Mouse (Mus musculus): ENCODE results near the gene Ccnf. TPM values are rescaled to one million over a fixed set of nuclear protein-coding genes. Genes with fewer than 3 reads are reported as not detected.
A peak's percentile ranks its signal among the peaks of the same experiment; 100 is the strongest.

Ccnf gene
- total RNA-seq, 2 experiments from 2014 or later = 9.1 to 9.8 TPM

DNA sequence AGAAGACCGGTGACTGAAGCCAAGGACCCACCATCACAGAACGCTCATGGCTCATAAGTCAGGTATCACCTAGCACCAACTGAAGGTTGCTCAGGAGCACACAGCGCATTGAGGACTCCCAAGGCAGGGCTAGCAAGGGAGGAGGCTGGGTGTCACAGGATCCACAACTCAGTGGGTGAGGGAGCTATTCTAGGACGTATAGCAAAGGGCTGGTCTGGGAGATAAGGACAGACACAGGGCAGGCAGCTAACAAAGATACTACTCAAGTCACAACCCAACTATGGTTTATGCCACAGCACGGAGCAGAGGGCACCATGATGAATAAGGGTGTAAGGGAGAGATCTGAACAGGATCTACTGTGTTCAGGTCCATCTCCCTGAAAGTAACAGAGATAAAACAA lies 25.4 kb downstream of the Ccnf start:
- DNase-seq = no peak
- intact Hi-C loops (cut with DNase I) = no loop called here

DNA sequence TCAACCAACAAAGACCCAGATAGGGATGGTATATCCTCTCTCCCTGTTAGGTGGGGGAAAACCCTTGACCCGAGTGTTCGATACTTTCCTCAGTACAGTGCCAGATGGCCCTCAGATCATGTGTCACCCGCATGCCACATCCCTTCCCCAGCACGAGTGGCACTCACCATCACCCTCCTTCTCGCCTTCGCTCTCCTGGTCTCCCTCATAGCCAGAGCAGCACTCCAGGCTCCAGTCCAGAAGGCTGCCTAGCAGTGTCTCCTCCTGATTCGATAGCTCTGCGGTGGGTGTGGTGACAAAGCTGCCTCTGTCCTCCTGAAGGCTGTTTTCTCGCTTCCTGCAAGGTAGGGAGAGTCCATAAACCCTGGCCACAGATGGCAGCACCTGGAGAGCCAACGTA lies 26.5 kb downstream of the Ccnf start:
- DNase-seq = no peak
- intact Hi-C loops (cut with DNase I) = no loop called here

DNA sequence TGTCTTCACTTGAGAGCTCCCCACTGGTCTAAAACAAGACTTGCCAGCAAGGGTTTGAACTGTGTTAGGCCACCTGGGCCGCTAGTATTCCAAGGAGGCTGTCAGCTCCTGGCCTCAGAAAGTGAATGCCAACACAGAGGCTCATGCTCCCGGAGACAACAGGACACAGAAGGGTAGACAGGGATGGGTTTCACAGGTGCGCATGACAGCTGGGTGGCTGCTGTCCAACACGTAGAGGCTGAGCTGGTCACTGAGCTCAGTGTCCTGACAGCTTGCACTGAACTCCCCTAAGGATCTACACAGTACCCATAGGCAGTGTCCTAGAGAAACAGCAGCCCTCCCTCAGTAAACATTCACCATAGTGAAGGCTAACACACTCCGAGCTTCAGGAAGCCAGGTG lies 27.8 kb downstream of the Ccnf start:
- intact Hi-C loops (cut with DNase I) = no loop called here
- no peak for DNase-seq

DNA sequence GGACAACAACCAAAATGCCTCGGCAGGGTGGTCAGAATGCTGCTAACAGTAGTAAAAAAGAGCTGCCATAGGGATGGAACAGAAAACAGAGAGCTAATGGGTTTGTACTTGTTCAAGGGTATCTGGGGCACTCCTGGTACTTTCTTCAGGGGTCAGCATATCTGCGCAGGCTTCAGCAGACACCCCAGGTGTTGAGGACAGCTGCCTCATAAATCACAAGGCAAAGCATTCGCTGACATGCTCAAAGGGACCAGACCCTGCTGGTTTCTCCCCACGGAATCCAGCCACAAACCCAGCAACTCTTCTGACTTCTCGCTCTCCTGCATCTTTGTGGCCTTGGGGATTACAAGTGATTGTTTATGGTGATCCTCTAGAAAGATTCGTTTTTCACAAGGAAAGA lies 28.6 kb downstream of the Ccnf start:
- intact Hi-C loops (cut with DNase I) = no loop called here
- DNase-seq = no peak

DNA sequence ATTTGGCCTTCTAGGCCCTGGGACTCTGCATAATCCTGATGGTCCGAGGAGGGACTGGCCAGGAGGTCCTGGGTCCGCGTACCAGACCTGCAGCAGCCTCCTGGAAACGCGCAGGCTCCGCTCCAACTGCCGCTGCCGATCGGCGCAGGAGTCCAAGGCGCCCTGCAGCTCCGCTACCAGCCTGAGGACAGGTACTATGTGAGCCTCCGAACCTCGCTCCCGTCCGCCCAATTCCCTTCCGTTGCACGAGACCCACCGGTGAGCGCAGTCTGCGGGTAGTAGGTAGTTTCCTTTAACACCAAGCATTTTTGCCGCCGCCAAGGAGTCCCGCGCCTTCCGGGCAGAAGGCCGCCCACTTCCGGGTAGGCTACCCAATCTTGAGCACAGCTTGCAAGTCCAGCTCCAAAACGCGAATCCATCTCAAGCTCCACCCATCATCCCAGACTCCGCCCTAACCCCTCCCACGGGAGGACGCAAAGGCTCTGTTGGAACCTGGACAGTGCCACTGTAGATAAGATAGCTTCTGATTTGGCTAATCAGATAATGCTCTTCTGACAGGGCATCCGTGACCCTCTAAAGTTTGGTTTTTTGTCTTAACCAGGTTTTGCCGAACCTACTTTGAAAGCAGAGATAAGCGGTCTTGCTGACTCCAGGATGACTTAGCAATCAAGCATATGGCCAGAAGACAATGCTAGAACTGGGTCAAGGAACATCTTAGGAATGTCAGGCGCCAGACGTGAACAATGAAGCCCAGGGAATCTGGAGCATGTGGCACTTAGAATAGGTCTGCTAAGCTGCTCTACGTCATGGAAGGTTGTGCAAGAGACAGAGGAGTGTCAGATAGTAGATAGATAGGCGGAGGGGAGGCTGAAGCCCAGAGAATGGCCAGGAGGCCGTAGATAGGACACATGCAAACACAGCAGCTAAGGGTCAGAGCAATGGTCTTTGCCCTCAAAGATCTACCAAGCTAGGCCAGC lies 30.6 kb downstream of the Ccnf start, which contains the start of gene Tedc2:
Gene Tedc2 (minus strand): TSS at position 417 of the 977 bp plus-strand sequence.
- intact Hi-C loops (cut with DNase I) = no loop called here
- peak; percentile 91 for DNase-seq

DNA sequence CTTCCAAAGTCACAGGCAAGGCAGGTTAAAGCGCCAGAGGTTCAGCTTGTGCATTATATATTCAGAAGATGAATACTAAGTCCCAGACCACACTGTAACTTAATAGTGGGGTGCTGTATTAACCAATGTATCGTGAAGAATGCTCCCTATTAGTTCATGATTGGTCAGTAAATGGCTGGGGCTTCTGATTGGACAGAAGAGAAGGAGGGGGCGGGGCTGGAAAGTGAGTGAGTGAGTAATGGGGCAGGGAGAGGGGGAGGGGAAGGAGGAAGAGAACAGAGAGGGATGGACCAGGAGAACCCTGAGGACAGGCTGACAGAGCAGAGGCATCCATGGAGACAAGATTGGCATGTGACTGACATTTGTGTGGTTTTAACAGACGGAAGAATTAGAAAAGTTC lies 34.4 kb downstream of the Ccnf start:
- no peak for DNase-seq
- intact Hi-C loops (cut with DNase I) = no loop called here

DNA sequence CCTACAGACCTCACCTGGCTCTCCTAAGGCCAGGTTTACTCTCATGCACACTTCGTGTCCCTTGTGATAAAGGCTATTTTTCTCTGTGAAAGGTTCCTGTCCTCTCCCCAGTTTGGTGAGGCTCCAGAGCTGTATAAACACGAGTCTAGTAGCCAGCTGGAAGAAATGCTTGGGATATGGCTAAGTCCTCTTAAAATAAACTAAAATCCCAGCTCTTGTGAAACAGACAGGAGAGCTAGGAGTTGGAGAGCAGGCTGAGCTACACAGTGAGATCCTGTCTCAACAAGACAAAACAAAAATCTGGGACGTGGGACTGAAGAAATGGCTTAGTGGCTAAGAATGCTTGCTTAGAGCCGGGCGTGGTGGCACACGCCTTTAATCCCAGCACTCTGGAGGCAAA lies 38.1 kb downstream of the Ccnf start:
- intact Hi-C loops (cut with DNase I) = no loop called here
- DNase-seq = no peak

DNA sequence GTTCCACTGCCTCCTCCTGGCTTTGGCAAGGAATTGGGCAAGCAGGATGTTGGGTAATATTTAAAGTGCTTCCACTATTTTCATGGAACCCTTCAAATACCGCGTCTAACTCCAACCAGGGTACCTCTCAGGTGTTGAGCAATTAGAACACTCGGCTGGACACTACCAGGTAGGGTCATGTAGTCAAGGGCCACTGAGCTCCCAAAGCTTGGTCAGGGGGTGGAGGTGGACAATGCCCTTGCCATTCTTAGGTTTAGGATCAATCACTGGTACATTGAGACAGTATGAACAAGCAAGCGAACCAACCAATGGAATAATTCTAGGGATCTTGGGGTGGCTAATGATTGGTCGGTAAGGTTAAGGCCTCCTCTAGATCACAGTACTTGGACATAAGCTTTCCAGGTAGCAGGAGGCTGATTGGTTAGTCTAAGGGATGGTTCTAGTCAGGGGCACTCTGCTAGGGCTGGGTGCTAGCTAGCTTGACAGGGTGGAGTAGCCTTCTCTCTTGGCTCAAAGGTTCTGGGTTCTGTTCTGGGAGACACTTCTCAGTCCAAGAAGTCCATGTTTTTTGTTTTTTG lies 38.8 kb downstream of the Ccnf start:
- intact Hi-C loops (cut with DNase I) = no loop called here

DNA sequence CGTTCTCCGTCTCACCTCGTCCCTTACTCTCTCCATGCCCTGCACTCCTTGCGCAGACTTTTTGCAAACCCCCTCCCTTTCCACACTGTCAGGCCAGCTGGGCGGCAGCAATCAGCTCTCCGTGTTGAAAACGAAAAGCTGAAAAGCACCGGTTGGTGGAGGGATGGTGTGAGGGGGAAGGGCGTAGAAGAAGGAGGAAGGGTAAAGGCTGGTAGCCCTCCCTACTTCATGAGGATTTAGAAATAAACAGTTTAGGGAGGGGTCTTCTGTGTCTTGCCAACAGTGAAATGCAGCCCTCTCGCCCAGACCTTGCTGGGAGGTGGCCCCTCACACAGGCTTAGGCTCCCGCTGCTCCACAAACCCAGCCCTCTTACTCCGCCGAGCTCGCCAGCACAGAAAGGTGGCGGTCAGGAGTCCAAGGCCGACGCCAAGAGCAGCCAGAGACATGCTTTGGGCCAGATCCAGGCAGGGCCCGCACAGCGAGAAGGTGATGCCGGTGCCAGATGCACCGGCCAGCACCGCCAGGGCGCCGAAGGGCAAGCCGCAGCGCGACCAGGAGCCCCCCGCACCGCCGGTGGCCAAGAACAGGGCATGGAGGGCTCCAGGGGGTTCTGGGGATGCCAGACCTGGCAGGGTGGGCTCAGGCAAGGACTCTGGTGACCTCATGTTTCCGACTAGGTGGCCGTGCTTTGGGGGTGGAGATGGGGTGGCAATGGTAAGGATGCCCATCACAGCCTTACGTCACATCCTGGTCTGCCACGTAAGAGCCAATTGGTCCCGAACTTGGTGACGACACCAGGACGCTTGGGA lies 39.4 kb downstream of the Ccnf start:
- intact Hi-C loops (cut with DNase I) = no loop called here
- peak; percentile 77 for DNase-seq

More for the DNA sequence above, 38.8 kb downstream of the Ccnf start:
- no peak for DNase-seq

DNA sequence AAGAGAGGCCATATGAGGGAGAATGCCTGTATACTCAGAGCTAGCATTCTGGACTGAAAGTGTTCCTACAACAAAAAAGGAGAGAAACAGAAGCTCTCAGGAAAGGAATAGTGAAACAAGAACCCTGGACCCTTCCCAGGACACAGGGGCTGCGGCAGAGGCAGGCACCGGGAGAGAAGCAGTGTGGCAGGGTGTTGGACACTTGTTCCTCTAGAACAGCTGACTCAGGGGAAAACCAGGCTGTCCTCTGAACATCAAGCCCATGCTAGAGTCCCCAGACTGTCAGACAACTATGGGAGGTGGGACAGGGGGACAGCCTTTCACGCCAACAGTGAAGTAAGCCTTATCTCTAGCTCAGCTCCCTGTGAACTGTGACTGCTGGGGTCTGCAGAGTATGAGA lies 40.7 kb downstream of the Ccnf start:
- intact Hi-C loops (cut with DNase I) = no loop called here
- DNase-seq = no peak

DNA sequence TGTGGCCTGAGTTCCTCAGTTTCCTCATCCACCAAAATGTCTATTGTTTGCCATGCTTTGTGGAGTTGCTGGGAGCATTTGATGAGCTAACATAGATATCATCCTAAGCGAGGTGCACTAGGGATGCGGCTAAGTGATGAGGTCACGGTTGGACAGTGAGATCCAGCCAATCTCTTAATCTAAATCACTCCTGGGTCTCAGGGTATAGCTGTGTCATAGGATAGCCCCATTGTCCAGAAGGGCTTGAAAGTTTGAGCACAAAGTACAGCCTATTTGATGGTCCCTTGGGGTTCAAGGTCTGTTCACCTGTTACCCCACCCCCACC lies 41.4 kb downstream of the Ccnf start:
- DNase-seq = no peak
- intact Hi-C loops (cut with DNase I) = no loop called here

DNA sequence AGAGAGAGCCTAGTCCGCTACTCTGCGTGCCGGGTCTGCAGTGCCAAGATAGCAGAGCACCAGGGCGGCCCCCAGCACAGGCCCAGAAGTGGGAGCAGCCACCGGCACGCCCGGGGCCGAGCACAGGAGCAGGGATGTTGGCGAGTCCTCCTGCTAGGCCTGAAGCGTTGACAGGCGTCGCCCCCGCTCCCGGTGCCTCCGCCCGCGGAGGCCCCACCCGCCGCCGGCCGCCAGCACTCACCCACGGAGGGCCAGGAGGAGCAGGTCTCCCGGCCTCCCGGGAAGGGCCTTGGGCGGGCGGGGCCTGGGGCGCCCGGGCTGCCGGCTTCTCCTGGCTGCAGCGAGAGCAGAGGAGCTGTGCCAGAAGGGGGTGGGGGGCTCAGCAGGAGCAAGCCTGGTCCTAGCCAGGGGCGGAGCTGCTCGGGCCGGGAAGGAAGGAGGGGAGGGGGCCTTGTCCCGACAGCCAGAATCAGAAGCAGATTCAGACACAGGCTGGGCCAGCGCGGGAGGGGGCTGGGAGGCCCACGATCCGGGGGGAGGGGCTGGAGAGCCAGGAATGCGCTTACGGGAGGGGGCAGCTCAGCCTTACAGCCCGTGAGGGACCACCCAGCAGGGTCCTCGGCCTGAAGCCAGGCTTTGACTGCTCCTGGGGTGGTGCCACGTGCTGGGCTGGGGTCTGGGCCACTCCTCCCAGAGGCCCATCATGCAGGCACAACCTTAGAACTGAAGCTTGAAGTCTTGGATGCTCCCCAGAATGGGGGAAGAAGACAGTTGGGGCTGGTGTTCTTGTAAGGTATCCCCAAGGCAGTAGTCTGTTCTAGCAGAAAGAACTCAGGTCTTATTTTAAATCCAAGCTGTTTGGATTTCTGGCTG lies 42.0 kb downstream of the Ccnf start, which contains the start of gene Ntn3:
Gene Ntn3 (minus strand): TSS at position 489 of the 873 bp plus-strand sequence.
- DNase-seq = peak; percentile 87
- intact Hi-C loops (cut with DNase I) = no loop called here

DNA sequence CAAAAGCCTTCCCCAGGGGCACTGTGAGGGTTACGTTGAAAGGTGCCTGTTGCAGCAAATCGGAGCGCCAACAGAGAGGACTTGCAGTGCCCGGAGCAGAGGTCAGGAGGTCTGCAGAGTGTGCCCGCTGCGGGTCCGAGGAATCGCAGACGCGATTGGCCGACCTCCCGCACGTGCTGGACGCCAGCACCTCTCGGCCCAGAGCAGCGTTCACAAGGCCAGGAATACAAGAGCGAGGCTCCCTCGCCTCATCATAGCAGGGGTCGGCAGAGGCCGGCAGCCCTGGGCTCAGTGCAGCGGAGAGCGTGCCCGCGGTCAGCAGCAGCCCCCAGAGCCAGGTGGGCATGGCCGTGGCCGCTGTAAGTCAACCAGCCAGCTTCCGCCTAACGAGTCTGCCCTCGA lies 42.6 kb downstream of the Ccnf start:
- intact Hi-C loops (cut with DNase I) = no loop called here
- no peak for DNase-seq

DNA sequence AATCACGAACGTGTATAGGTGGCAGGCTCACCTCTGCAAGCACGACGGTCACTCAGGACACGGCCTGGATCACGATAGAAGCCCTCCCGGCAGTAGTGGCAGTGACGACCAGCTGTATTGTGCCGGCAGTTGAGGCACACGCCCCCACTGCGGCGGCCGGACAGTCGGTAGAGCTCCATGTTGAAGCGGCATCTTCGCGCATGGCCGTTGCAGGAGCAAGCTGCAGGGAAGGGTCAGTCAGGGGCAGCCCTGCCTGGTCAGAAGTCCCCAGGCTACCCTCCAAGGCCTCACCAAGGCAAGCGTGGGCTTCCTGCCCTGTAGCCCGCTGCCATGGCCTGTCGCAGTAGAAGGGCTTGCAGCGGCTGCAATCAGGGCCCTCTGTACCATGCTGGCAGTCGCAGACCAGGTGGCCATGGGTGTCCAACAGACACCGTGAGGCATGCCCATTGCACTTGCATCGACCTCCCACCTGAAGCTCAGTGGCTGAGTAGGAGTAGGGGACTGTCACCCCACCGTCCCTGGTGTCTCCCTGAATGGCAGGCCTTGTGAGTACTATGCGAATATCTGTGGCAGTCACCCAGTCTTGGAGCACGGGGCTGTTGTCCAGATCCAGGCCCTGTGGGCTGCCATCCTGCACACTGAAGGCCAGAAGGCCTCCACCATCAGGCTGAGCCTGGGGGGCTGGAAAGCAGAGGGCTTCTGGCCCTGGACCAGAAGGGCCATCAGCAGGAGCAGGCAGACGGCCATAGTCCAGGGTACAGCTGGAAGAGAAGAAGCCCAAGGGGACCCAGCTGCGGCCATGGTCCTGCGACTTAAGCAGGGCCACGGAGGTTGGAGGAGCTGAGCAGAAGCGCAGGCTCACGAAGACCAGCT lies 43.3 kb downstream of the Ccnf start:
- intact Hi-C loops (cut with DNase I) = loop anchor here (2.0 kb wide), 1 partner anchor 35 kb away; no protein-coding TSS in a partner anchor
- DNase-seq = peak; percentile 81

DNA sequence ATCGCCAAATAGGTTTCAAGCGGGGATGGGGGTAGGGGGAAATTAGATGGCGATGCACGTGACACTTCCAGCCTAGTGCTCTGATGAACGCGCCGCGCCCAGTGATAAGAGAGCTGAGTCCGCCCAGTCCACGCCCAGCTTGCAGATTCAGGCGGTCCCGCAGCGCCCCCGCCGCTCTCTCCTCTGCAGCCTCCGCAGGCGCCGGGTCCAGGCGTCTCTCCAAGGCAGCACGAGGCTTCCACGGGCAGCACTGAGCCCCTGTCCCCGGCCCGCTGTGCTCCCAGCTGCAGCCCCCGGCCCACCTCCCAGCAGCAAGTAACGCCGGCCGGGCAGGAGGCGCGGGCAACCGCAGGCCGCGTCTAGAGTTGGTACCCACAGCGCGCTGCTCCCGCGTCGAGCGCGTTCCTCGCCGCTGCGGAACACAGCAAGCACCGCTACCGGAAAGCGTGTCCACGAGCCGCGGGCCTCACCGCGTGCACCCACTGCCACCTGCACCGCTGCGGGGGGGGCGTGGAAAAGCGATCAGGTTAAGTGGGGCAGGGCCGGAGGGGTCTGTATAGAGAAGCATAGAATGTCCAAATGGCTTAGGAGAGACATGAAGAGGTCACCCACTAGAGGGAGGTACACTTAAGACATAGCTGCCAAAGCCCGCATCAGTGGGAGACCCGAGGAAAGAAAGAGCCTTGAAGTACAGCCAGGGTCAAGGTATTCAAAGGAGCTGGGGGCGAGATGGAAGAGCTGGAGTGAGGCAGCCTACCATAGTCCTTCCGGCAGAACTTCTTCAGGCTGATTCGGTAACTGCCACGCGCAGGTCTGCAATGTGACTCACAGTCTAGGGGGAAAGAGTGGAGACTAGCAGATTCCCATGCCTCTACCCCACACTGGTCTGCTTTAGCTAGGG lies 44.6 kb downstream of the Ccnf start:
- intact Hi-C loops (cut with DNase I) = loop anchor here (2.0 kb wide), 1 partner anchor 34 kb away; no protein-coding TSS in a partner anchor
- peak; percentile 66 for DNase-seq

DNA sequence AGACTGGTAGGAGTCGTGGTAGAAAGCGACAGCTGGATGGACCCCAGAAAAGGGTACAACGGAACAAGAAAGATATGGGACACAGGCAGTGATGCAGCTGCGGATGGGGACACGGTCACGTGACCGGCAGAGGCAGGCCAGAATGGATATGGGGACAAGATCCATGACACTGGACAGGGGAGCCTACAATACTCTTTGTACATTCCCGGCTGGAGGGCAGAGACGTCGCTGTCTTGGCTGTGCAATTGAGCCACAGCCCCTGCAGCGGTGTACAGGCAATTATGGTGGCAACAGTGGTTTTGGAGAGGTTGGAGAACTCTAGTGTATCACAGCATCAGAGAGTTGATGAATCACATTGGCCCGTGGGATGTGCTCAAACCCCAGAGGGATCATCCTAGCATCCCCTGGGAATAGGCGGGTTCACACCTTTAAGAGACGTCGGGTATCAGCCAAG lies 45.3 kb downstream of the Ccnf start:
- intact Hi-C loops (cut with DNase I) = loop anchor here (2.0 kb wide), 1 partner anchor 33 kb away; no protein-coding TSS in a partner anchor
- peak; percentile 49 for DNase-seq

DNA sequence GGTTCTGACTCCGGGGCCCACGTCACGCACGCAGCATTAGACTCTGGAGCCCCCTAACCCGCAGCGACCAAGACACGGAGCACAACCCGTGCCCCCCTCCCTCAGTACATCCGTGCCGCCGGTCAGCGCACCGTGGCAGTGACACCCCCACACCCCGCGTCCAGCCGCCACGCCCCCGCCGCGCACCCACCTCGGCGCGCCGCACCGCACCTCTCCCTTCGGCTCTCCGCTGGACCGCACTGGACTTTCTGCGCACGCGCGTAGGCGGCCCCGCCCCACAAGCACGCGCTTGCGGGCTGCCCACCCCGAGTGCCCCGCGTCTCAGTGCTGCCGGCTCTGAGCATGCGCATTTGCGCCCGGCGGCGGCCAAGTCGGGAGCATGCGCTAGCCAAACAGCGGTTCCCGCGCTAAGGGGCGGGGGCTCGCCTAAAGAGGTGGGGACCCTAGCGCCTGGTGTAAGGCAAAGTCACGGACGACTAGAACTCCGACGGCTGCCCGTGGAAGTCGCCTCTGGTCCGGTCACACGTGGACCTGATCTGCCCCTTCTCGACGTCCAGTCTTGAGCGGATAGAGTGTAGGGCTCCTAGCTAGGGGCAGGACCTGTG lies 45.9 kb downstream of the Ccnf start, which contains the start of gene Tbc1d24:
Gene Tbc1d24 (minus strand): TSS at position 279 of the 605 bp plus-strand sequence.
- intact Hi-C loops (cut with DNase I) = no loop called here
- DNase-seq = peak; percentile 97

Data from left cerebral cortex, postnatal 4 days (tissue).